Mouse (Mus musculus): ENCODE measurements at regions not wholly inside any gene's neighbourhood (a gene's known extent, or its start where the extent isn't known, plus 50 kb on each side); places are given as distances from the start of the nearest gene placed in this dataset.

DNA sequence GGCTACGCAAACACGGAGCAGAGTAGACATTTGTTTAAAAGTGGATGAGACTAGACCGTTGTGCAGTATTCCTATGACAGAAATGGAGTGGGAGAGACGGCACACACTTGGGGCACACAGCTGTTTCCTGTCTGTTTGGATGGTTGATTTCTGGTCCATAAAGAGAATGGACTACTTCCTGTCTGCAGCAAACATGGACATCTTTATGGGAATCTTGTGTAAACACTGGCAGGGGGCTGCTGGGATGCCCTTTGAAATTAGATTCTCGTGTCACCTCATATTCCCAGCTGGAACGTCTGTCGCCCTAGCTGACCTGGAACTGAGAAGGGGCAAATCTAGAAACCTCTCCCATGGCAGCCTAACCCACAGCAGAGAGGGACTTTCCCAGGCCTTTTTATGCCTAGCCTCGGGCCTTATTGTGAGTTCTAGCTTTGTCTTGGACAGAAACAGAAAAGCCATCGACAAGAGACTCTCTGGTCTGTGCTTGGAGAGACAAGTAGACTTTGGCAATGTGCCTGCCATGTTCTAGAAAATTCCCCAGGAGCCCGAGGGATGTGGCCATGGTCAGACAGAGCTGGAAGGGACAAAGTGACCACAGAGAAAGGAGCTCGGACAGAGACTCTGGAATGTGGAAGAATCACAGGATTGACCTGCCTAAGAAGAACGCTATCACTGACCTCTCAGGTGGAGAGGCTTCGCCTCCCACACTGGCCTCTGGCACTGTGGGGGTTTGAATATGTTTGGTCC, 107.5 kb downstream of the Mis18a start:
- DNase-seq (ENCODE audit: low read depth in 3 of 3, low spot score in 3 of 3), result no peak
- TF ChIP-seq EP300 (IDR thresholded peaks at IDR 0.05; ENCODE audit: low read depth) (no peak), CTCF (IDR thresholded peaks at IDR 0.05; ENCODE audit: low read depth) (no peak)
- no peak overlapping the region for H3K4me3 ChIP-seq (ENCODE audit: insufficient read depth in 1 of 2, low read depth in 2 of 2, low read length in 2 of 2)
- H3K4me1 ChIP-seq (replicated peaks; ENCODE audit: control insufficient read depth in 2 of 2, insufficient read depth in 2 of 2, low read length in 1 of 2), result no peaks in the 10 kb centered on the region
- no peaks in the 10 kb centered on the region for H3K27me3 ChIP-seq (ENCODE audit: control insufficient read depth, insufficient read depth, low read length)
- no peaks in the 10 kb centered on the region for H3K9me3 ChIP-seq (ENCODE audit: control insufficient read depth, low read length)
- 45% methylated on average over 13 of the region's 13 CpGs for WGBS (ENCODE audit: insufficient replicate concordance)
- ATAC-seq (ENCODE audit: insufficient read depth), result no peak
- no peaks in the 10 kb centered on the region for H3K36me3 ChIP-seq (replicated peaks; ENCODE audit: control insufficient read depth, insufficient read depth, low read depth)
- no peak overlapping the region for H3K27ac ChIP-seq
- H3K4me2 ChIP-seq (ENCODE audit: low read depth), result no peak overlapping the region
- no peak overlapping the region for H3K9ac ChIP-seq (replicated peaks)

DNA sequence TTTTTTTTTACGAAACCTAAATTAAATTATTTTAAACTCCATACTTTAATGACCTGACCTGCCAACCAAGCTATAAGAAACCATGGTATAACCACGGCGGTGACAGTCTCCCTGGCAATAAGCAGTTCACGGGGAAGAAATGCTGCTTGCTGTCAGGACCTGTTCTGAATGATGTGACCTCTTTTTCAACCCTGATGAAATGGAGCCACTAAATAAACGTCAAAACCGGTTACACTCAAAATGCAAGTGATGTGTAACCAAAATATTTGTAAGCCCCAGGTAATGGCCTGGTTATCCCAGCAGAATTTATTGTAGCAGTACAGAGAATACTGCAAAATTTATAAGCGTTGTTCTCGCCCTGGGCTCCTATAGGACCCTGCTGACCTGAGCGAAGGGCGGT, 111.4 kb downstream of the Mis18a start:
- no peak for ATAC-seq (ENCODE audit: insufficient read depth)
- H3K9me3 ChIP-seq (ENCODE audit: control insufficient read depth, low read length), result no peaks in the 10 kb centered on the region
- H3K4me3 ChIP-seq (ENCODE audit: insufficient read depth in 1 of 2, low read depth in 2 of 2, low read length in 2 of 2), result no peak overlapping the region
- H3K36me3 ChIP-seq (replicated peaks; ENCODE audit: control insufficient read depth, insufficient read depth, low read depth), result no peaks in the 10 kb centered on the region
- WGBS (ENCODE audit: insufficient replicate concordance), result 73% methylated on average over 10 of the region's 10 CpGs
- DNase-seq (ENCODE audit: low read depth in 3 of 3, low spot score in 3 of 3), result no peak
- no peak overlapping the region for H3K27ac ChIP-seq
- H3K27me3 ChIP-seq (ENCODE audit: control insufficient read depth, insufficient read depth, low read length), result no peaks in the 10 kb centered on the region
- no peak for TF ChIP-seq EP300 (IDR thresholded peaks at IDR 0.05; ENCODE audit: low read depth)
- TF ChIP-seq CTCF (IDR thresholded peaks at IDR 0.05; ENCODE audit: low read depth), result no peak
- H3K4me1 ChIP-seq (replicated peaks; ENCODE audit: control insufficient read depth in 2 of 2, insufficient read depth in 2 of 2, low read length in 1 of 2), result no peaks in the 10 kb centered on the region
- no peak overlapping the region for H3K9ac ChIP-seq (replicated peaks)
- H3K4me2 ChIP-seq (ENCODE audit: low read depth), result no peak overlapping the region

GRCm38 (mm10) chr16:90614137-90614536, 113.1 kb downstream of the Mis18a start:
- no peak for TF ChIP-seq EP300 (IDR thresholded peaks at IDR 0.05; ENCODE audit: low read depth)
- no peak for TF ChIP-seq CTCF (IDR thresholded peaks at IDR 0.05; ENCODE audit: low read depth)
- no peak overlapping the region for H3K27ac ChIP-seq
- no peaks in the 10 kb centered on the region for H3K9me3 ChIP-seq (ENCODE audit: control insufficient read depth, low read length)
- no peak overlapping the region for H3K9ac ChIP-seq (replicated peaks)
- H3K27me3 ChIP-seq (ENCODE audit: control insufficient read depth, insufficient read depth, low read length), result no peaks in the 10 kb centered on the region
- ATAC-seq (ENCODE audit: insufficient read depth), result no peak
- no peaks in the 10 kb centered on the region for H3K36me3 ChIP-seq (replicated peaks; ENCODE audit: control insufficient read depth, insufficient read depth, low read depth)
- WGBS (ENCODE audit: insufficient replicate concordance), result 58% methylated on average over 1 of the region's 1 CpGs
- H3K4me1 ChIP-seq (replicated peaks; ENCODE audit: control insufficient read depth in 2 of 2, insufficient read depth in 2 of 2, low read length in 1 of 2), result no peaks in the 10 kb centered on the region
- no peak overlapping the region for H3K4me2 ChIP-seq (ENCODE audit: low read depth)
- DNase-seq (ENCODE audit: low read depth in 3 of 3, low spot score in 3 of 3), result no peak
- no peak overlapping the region for H3K4me3 ChIP-seq (ENCODE audit: insufficient read depth in 1 of 2, low read depth in 2 of 2, low read length in 2 of 2)

DNA sequence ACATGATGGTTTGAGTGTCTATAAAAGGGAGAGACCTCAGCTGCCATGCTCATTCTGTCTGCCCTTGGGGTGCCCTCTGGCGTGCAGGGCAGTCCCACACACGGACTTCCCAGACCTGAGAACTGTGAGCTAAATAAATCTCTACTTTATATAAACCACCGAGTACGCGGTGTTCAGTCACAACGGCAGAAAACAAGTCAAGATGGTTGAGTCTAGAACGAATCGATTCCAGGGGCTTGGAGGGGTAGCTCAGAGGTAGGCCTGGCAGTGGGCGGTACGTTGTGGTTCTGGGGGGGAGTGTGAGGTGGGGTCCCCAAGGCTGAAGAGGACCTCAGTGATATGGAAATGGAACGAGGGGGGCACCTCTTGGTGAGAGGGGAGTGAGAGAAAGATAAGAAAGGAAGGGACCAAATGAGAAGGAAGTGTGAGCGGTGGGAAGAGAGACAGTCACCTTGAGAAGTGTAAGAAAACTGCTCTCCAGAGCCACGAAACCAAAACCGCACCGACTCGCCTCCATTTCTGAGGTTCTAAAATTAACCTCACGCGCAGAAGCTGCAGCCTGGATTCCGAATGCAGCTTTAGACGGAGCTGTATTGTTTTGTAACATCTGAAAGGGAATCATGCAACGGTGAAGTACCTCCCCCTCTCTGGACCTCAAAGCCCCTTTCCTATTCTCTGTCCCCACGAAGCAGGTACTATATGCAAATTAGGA, 117.0 kb downstream of the Mis18a start:
- WGBS (ENCODE audit: insufficient replicate concordance), result 68% methylated on average over 22 of the region's 22 CpGs
- TF ChIP-seq CTCF (IDR thresholded peaks at IDR 0.05; ENCODE audit: low read depth), result no peak
- no peak for TF ChIP-seq EP300 (IDR thresholded peaks at IDR 0.05; ENCODE audit: low read depth)

GRCm38 (mm10) chr16:90599329-90599870, 127.8 kb downstream of the Mis18a start:
- Histone ChIP-seq H3K4me2 (ENCODE audit: low read depth) (no peak overlapping the region), H3K27ac (no peak overlapping the region), H3K4me3 (ENCODE audit: insufficient read depth in 1 of 2, low read depth in 2 of 2, low read length in 2 of 2) (no peak overlapping the region), H3K36me3 (replicated peaks; ENCODE audit: control insufficient read depth, insufficient read depth, low read depth) (no peaks in the 10 kb centered on the region), H3K9me3 (ENCODE audit: control insufficient read depth, low read length) (no peaks in the 10 kb centered on the region), H3K27me3 (ENCODE audit: control insufficient read depth, insufficient read depth, low read length) (no peaks in the 10 kb centered on the region), H3K4me1 (replicated peaks; ENCODE audit: control insufficient read depth in 2 of 2, insufficient read depth in 2 of 2, low read length in 1 of 2) (no peaks in the 10 kb centered on the region), H3K9ac (replicated peaks) (no peak overlapping the region)
- TF ChIP-seq EP300 (IDR thresholded peaks at IDR 0.05; ENCODE audit: low read depth) (no peak), CTCF (IDR thresholded peaks at IDR 0.05; ENCODE audit: low read depth) (no peak)
- 52% methylated on average over 7 of the region's 7 CpGs for WGBS (ENCODE audit: insufficient replicate concordance)
- ATAC-seq (ENCODE audit: insufficient read depth) (no peak), DNase-seq (ENCODE audit: low read depth in 3 of 3, low spot score in 3 of 3) (no peak)

More for the DNA sequence above, 117.0 kb downstream of the Mis18a start:
- Histone ChIP-seq H3K9me3 (ENCODE audit: control insufficient read depth, low read length) (no peaks in the 10 kb centered on the region), H3K4me3 (ENCODE audit: insufficient read depth in 1 of 2, low read depth in 2 of 2, low read length in 2 of 2) (no peak overlapping the region), H3K4me2 (ENCODE audit: low read depth) (no peak overlapping the region), H3K27ac (no peak overlapping the region), H3K9ac (replicated peaks) (no peak overlapping the region), H3K36me3 (replicated peaks; ENCODE audit: control insufficient read depth, insufficient read depth, low read depth) (no peaks in the 10 kb centered on the region), H3K27me3 (ENCODE audit: control insufficient read depth, insufficient read depth, low read length) (no peaks in the 10 kb centered on the region), H3K4me1 (replicated peaks; ENCODE audit: control insufficient read depth in 2 of 2, insufficient read depth in 2 of 2, low read length in 1 of 2) (no peaks in the 10 kb centered on the region)
- DNase-seq (ENCODE audit: low read depth in 3 of 3, low spot score in 3 of 3), result no peak
- no peak for ATAC-seq (ENCODE audit: insufficient read depth)
